Mouse (Mus musculus) heart, embryonic 14.5 days (tissue): Measurements from ENCODE around the gene Dnajc16. TPM values are rescaled to one million over a fixed set of nuclear protein-coding genes. Genes with fewer than 3 reads are reported as not detected.

Experiments used
- ATAC-seq: fragments of 200-750 bp; cut with Nextera tagmentation; 2 replicates; pipeline ENCODE4 v1.8.0; 2017; ENCODE audit warnings: low read depth, moderate TSS enrichment; ENCODE audit not compliant: insufficient number of reproducible peaks, insufficient read depth, low FRiP score
- H3K27ac ChIP-seq, 2 experiments: fragments of 200-500 bp in 1 of 2; fragments of 300-500 bp in 1 of 2; sonication (generic) in 1 of 2; replicated peaks in 1 of 2; 2 replicates each; pipeline ENCODE4 v1.5.1; 2012 to 2014; ENCODE audit warnings: low read depth in 2 of 2, low read length in 2 of 2, control low read depth in 1 of 2, mild to moderate bottlenecking in 1 of 2, mixed read lengths in 1 of 2; ENCODE audit not compliant: control insufficient read depth in 1 of 2, insufficient read depth in 1 of 2
- H3K27me3 ChIP-seq: fragments of 300-500 bp; sonication (generic); 2 replicates; pipeline ENCODE4 v1.6.1; 2014; ENCODE audit warnings: mild to moderate bottlenecking, low read length, control low read depth; ENCODE audit not compliant: control insufficient read depth, insufficient read depth
- H3K36me3 ChIP-seq: fragments of 300-500 bp; sonication (generic); 2 replicates; pipeline ENCODE4 v1.6.1; 2014; ENCODE audit warnings: mild to moderate bottlenecking, control low read depth, low read length, mixed read lengths; ENCODE audit not compliant: control insufficient read depth, insufficient read depth
- H3K4me1 ChIP-seq, 2 experiments: fragments of 200-500 bp in 1 of 2; fragments of 300-500 bp in 1 of 2; sonication (generic) in 1 of 2; 2 replicates each; pipeline ENCODE4 v1.6.1; 2012 to 2014; ENCODE audit warnings: low read length in 2 of 2, control low read depth in 1 of 2, mixed read lengths in 1 of 2; ENCODE audit not compliant: control insufficient read depth in 2 of 2, insufficient read depth in 2 of 2
- H3K4me2 ChIP-seq: fragments of 300-500 bp; sonication (generic); 2 replicates; pipeline ENCODE4 v1.6.1; 2014; ENCODE audit warnings: mild to moderate bottlenecking, low read length
- H3K4me3 ChIP-seq, 2 experiments: fragments of 200-500 bp in 1 of 2; fragments of 300-500 bp in 1 of 2; sonication (generic) in 1 of 2; 2 replicates each; pipeline ENCODE4 v1.5.1; 2012 to 2014; ENCODE audit warnings: low read length in 2 of 2, mild to moderate bottlenecking in 2 of 2, control low read depth in 1 of 2, low read depth in 1 of 2, moderate library complexity in 1 of 2; ENCODE audit not compliant: control insufficient read depth in 1 of 2, insufficient read depth in 1 of 2
- H3K9ac ChIP-seq: fragments of 300-500 bp; sonication (generic); 2 replicates; pipeline ENCODE4 v1.6.1; 2014; ENCODE audit warnings: mild to moderate bottlenecking, low read length
- H3K9me3 ChIP-seq: fragments of 300-500 bp; sonication (generic); 2 replicates; pipeline ENCODE4 v1.6.1; 2016; ENCODE audit warnings: low read length, control low read depth; ENCODE audit not compliant: control insufficient read depth
- WGBS: fragments of 180-500 bp; shearing (Covaris S2); extraction: QIAGEN DNeasy Blood & Tissue Kit; methylation state at CpG from one replicate; pipeline ENCODE4 v1.1.7; 2014; 5-methylcytosine and 5-hydroxymethylcytosine counted together
- polyA plus RNA-seq: library from polyadenylated mRNA; unstranded; fragments of >200 nt; fragmentation: Nextera tagmentation; extraction: Ambion mirVana; gene quantifications from 2 replicates; pipeline ENCODE4 v1.2.1, GENCODE M21; 2014

Dnajc16 gene
- polyA plus RNA-seq, 1 experiment from 2014 or later = 3.6 TPM

DNA sequence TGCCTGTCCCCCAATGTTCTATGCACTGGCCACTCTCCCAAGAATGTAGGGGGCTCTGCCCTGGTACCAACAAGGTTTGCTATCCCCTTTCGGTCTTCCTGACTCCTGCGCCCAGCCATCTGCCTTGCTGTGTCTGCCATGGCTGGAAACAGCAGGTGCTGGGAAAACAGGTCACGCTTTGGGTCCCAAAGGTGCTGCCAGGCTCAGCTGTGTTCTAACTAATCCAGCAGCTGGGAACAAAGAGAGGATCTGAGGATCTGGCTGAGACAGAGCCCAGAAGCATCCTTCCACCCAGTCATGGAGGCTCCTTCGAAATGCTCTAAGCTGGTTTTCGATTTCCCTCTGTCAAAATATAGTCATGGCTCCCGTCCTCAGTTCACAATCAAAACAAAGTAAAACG lies 25.5 kb upstream of the Dnajc16 start:
- Histone ChIP-seq H3K4me1 (no peaks in the 10 kb centered on the region; a peak in 1 of 4 replicates), H3K4me2 (no peak overlapping the region), H3K27me3 (no peaks in the 10 kb centered on the region), H3K9me3 (no peaks in the 10 kb centered on the region), H3K27ac (no peak overlapping the region), H3K4me3 (no peak overlapping the region), H3K9ac (no peak overlapping the region), H3K36me3 (peaks cover 44% of the 10 kb centered on the region)
- 84% methylated on average over 7 of the region's 7 CpGs for WGBS
- no peak for ATAC-seq

DNA sequence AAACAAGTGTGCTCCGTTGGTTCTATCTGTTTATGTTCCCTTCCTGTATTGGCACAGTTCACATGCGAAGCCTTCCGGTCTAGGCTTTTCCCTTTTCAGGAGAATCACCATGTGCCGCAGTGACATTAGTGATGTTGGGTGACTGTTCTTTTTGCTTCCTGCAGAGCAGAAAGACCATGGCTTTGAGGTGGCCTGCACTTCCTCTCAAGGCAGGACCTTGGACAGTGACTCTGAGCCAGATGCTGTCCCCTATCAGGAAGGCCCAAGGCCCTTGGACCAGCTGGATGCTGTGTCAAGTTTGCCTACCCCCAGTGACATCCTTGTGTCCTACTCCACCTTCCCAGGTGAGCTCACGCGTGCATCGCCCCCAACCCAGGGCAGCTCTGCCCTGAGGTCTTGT lies 20.6 kb upstream of the Dnajc16 start:
- H3K9ac ChIP-seq = no peak overlapping the region
- WGBS = 95% methylated on average over 7 of the region's 7 CpGs
- no peaks in the 10 kb centered on the region for H3K27me3 ChIP-seq
- peaks cover 93% of the 10 kb centered on the region for H3K36me3 ChIP-seq
- ATAC-seq = no peak
- no peak overlapping the region for H3K4me3 ChIP-seq
- no peaks in the 10 kb centered on the region for H3K4me1 ChIP-seq
- H3K9me3 ChIP-seq = no peaks in the 10 kb centered on the region
- H3K27ac ChIP-seq = no peak overlapping the region
- no peak overlapping the region for H3K4me2 ChIP-seq

DNA sequence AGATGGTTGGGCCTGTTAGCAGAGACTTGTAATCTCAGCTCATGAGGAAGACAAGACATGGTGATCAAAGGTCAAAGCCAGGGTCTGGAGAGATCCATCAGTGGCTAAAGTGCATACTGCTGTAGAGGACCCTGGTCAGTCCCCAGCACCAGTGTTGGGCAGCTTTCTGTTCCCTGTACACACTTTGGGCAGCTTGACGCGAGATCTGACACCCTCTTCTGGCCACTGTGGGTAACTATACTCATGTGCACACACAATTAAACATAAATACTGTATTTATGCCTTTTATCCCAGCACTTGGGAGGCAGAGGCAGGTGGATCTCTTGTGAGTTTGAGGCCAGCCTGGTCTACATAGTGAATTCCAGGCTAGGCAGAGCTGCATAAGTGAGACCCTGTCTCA lies 20.2 kb upstream of the Dnajc16 start:
- H3K9ac ChIP-seq = no peak overlapping the region
- no peaks in the 10 kb centered on the region for H3K9me3 ChIP-seq
- ATAC-seq = no peak
- H3K4me1 ChIP-seq = no peaks in the 10 kb centered on the region
- WGBS = 98% methylated on average over 2 of the region's 2 CpGs
- peaks cover 97% of the 10 kb centered on the region for H3K36me3 ChIP-seq
- H3K4me3 ChIP-seq = no peak overlapping the region
- H3K4me2 ChIP-seq = no peak overlapping the region
- no peaks in the 10 kb centered on the region for H3K27me3 ChIP-seq
- no peak overlapping the region for H3K27ac ChIP-seq

DNA sequence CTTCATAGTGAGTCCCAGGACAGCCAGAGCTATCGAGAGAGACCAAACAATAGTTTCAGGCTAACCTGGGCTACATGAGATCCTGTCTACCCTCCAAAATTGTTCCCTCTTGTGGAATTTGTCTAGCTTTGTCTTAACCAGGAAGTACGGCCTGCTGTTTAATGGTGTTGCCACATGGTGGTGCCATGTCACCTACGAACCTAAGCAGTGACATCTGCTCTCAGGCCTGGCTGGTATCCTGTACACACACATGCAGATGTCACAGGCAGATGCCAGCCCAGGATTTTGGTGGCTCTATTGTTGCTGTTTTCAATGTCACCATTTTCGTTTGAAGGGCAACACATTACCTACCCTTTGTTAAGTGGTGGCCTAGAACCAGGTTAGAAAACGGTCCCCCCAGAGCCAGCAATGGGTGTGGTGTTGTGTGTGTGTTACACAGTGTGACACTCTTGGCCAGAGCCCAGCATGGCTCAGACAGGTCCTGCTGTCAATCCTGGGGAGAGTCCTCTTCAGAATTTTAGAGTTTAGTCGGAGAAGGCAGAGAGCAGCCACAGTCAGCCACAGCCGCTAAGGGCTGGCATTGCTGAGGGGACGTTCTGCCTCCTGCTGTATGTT lies 19.2 kb upstream of the Dnajc16 start:
- ATAC-seq = 0 out of 2 replicates have a peak, but pooled peaks have one; percentile 26
- 71% methylated on average over 8 of the region's 8 CpGs for WGBS
- Histone ChIP-seq H3K9ac (no peak overlapping the region), H3K4me3 (no peak overlapping the region), H3K4me1 (no peaks in the 10 kb centered on the region), H3K27me3 (no peaks in the 10 kb centered on the region), H3K36me3 (peaks cover 99% of the 10 kb centered on the region), H3K4me2 (no peak overlapping the region), H3K27ac (no peak overlapping the region), H3K9me3 (no peaks in the 10 kb centered on the region)

DNA sequence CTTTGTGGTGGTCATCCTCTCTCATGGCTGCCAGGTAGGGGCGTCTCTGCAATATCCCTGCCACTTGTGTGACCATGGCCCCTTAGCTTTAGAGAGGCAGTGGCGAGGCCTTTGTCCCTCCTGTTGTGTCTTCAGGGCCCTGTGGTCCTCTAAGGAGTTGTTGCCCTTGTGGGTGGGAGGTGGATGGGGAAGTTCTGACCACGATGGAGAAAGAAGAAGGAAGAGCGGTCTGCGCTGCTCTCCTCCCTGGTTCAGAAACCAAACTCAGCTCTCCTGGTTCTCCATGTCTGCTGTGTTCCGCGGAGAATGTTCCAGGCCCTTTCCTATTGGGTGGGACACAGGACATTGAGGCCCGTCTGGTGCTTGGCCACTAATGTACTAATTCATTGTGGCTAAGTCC lies 15.2 kb upstream of the Dnajc16 start:
- WGBS = 93% methylated on average over 8 of the region's 8 CpGs
- Histone ChIP-seq H3K9ac (no peak overlapping the region), H3K36me3 (peaks cover 77% of the 10 kb centered on the region), H3K4me2 (no peak overlapping the region), H3K4me1 (no peaks in the 10 kb centered on the region), H3K9me3 (no peaks in the 10 kb centered on the region), H3K27me3 (no peaks in the 10 kb centered on the region), H3K27ac (no peak overlapping the region), H3K4me3 (no peak overlapping the region)
- no peak for ATAC-seq

DNA sequence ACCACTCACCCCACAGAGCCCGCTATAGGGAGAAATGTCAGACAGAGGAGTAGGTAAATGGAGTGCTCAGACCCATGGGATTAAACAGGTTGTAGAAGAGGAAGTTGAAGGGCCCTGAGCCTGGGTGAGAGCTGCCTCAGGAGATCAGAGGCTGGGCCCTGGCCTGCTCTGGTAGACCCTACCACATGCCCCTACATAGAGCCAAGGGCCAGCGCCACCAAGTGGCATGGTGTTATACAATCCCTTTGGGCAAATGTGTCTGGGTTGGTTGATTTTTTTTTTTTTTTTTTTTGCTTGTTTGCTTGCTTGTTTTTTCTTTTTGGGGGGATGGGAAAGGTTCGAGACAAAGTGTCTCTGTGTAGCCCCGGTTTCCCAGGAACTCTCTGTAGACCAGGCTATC lies 13.4 kb upstream of the Dnajc16 start:
- no peaks in the 10 kb centered on the region for H3K4me1 ChIP-seq
- no peaks in the 10 kb centered on the region for H3K27me3 ChIP-seq
- no peak overlapping the region for H3K27ac ChIP-seq
- H3K4me3 ChIP-seq = no peak overlapping the region
- WGBS = 79% methylated on average over 4 of the region's 4 CpGs
- no peak for ATAC-seq
- peaks cover 59% of the 10 kb centered on the region for H3K36me3 ChIP-seq
- no peaks in the 10 kb centered on the region for H3K9me3 ChIP-seq
- no peak overlapping the region for H3K4me2 ChIP-seq
- no peak overlapping the region for H3K9ac ChIP-seq

DNA sequence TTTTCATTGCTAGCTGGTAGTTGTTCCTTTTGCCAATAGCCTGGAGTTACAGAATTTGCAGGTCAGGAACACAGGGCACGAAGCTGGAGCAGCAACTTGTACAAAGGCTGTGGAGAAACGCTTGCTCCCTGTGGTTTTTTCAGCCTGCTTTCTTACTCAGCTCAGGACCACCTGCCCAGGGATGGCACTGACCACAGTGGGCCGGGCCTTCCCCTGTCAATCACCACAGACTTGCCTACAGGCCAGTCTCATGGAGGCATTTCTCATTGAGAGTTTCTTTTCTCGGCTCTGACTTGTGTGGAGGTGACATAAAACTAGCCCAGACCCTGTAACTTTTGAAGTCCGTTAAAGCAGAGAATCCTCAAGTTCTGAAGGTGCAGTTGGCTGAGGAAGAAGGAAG lies 6.8 kb upstream of the Dnajc16 start:
- H3K4me1 ChIP-seq = peaks cover 2 to 7% of the 10 kb centered on the region in 2 experiments; a peak in 1 of 4 replicates
- no peak overlapping the region for H3K4me3 ChIP-seq
- H3K36me3 ChIP-seq = peaks cover 15% of the 10 kb centered on the region
- no peaks in the 10 kb centered on the region for H3K9me3 ChIP-seq
- H3K4me2 ChIP-seq = no peak overlapping the region
- H3K27ac ChIP-seq = no peak overlapping the region
- no peaks in the 10 kb centered on the region for H3K27me3 ChIP-seq
- no peak for ATAC-seq
- WGBS = 82% methylated on average over 5 of the region's 5 CpGs
- H3K9ac ChIP-seq = no peak overlapping the region

DNA sequence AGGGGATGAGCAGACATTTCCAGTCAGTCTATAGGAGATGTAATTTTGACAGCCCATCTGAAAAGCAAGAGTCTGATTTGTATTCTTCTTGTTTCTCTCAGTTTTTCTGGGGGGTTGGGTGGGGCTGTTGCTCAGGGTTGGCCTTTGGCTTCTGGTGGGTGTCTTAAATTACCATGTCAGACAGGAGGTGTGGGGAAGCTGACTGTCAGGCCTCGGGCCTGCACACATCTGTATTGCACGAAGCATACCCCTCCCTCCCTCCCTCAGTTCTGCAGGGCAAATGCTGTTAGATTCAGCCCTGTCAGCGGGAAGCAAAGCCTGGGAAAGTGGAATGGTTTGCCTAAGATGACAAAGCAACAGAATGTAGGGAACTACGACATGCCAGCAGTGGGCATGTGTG lies 6.2 kb upstream of the Dnajc16 start:
- no peak overlapping the region for H3K27ac ChIP-seq
- no peaks in the 10 kb centered on the region for H3K9me3 ChIP-seq
- ATAC-seq = no peak
- H3K27me3 ChIP-seq = no peaks in the 10 kb centered on the region
- H3K4me2 ChIP-seq = no peak overlapping the region
- WGBS = 82% methylated on average over 4 of the region's 4 CpGs
- H3K9ac ChIP-seq = no peak overlapping the region
- no peak overlapping the region for H3K4me3 ChIP-seq
- peaks cover 15% of the 10 kb centered on the region for H3K36me3 ChIP-seq
- peaks cover 2 to 7% of the 10 kb centered on the region in 2 experiments; a peak in 1 of 4 replicates for H3K4me1 ChIP-seq
